Mouse (Mus musculus) embryonic fibroblast, embryonic 13.5 days (primary cell): ENCODE data around the gene Ncor2.

Experiments used
- CTCF ChIP-seq: IDR thresholded peaks from 2 replicates; pipeline ENCODE4 v1.5.1; 2011; ENCODE audit warnings: mild to moderate bottlenecking, control low read depth, low read length, moderate library complexity, borderline replicate concordance; ENCODE audit not compliant: insufficient read depth
- POLR2A ChIP-seq: IDR thresholded peaks from 2 replicates; pipeline ENCODE4 v1.6.1; 2011; ENCODE audit warnings: low read depth, mild to moderate bottlenecking, control low read depth, low read length, moderate library complexity

DNA sequence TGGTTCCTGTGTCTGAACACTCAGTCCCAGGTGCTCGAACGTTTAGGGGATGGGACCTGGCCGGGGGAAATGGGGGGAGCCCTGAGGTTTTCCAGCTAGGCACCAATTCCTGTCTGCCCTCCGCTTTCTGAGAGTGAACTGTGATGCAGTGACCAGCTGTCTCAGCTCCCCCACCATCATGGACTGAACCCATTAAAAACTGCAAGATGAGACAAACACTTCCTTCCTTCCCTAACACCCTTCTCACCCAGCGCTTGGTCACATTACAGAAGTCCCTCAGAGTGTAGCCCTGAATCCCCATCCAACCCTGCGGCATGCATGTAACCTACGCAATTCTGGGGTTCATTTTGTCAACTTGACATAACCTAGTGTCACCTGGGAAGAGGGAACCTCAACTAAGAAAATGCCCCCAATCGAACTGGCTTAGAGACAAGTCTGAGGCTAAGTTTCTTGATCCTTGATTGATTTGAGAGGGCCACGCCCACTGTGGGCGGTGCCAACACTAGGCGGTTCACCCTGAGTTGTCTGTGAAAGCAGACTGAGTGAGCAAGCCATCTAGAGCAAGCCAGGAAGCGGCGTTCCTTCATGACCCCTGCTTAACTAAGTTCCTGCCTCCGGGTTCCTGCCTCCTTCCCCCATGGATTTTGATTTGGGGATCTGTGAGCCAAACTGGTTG, 41.9 kb downstream of the Ncor2 start:
- TF ChIP-seq CTCF (no peak), POLR2A (no peak)
